Mouse (Mus musculus) liver, embryonic 12.5 days (tissue): ENCODE measurements at regions not wholly inside any gene's neighbourhood (a gene's known extent, or its start where the extent isn't known, plus 50 kb on each side); places are given as distances from the start of the nearest gene placed in this dataset.
"Not testable (repeated sequence)": the region's sequence is repeated elsewhere in the genome, so short reads cannot be mapped to it uniquely, and the experiment has no call there.

ENCODE experiments used
- ATAC-seq: fragments of 200-750 bp; cut with Nextera tagmentation; 2 replicates; pipeline ENCODE4 v1.8.0; 2017; ENCODE audit warnings: moderate number of reproducible peaks, mild to moderate bottlenecking, moderate library complexity
- H3K27ac ChIP-seq: fragments of 300-500 bp; sonication (generic); 2 replicates; pipeline ENCODE4 v1.5.1; 2016; ENCODE audit warnings: mild to moderate bottlenecking
- H3K27me3 ChIP-seq: fragments of 300-500 bp; sonication (generic); replicated peaks from 2 replicates; pipeline ENCODE4 v1.6.1; 2016; ENCODE audit warnings: mild to moderate bottlenecking, moderate library complexity
- H3K36me3 ChIP-seq: fragments of 300-500 bp; sonication (generic); 2 replicates; pipeline ENCODE4 v1.6.1; 2016; ENCODE audit warnings: mild to moderate bottlenecking, moderate library complexity
- H3K4me1 ChIP-seq: fragments of 300-500 bp; sonication (generic); 2 replicates; pipeline ENCODE4 v1.6.1; 2016
- H3K4me2 ChIP-seq: fragments of 300-500 bp; sonication (generic); 2 replicates; pipeline ENCODE4 v1.6.1; 2016; ENCODE audit warnings: mild to moderate bottlenecking, moderate library complexity
- H3K4me3 ChIP-seq: fragments of 300-500 bp; sonication (generic); 2 replicates; pipeline ENCODE4 v1.5.1; 2016; ENCODE audit warnings: mild to moderate bottlenecking, moderate library complexity
- H3K9ac ChIP-seq: fragments of 300-500 bp; sonication (generic); 2 replicates; pipeline ENCODE4 v1.6.1; 2016; ENCODE audit warnings: mild to moderate bottlenecking, moderate library complexity
- H3K9me3 ChIP-seq: fragments of 300-500 bp; sonication (generic); replicated peaks from 2 replicates; pipeline ENCODE4 v1.6.1; 2016; ENCODE audit warnings: mild to moderate bottlenecking, moderate library complexity
- WGBS: fragments of 180-500 bp; shearing (Covaris S2); methylation state at CpG from one replicate; pipeline ENCODE4 v1.1.7; 2016; ENCODE audit not compliant: insufficient replicate concordance; 5-methylcytosine and 5-hydroxymethylcytosine counted together

DNA sequence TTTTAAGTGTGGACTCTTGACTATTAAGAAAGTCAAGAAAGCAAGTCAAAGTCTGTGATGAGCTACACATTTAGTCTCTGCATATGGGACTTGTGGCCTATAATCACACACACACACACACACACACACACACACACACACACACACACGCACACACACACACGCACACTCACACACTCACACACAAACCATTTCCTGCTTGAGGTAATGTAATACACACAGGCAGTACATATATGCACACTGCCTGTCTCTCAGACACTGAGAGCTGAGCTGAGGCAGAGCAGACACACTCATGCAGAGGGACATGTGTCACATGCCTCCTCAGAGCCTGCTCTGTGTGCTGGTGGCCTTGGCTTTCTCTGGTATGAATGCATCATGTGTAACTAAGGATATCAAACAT is 461.0 kb upstream of the Olfr1507 start:
- WGBS: 92% methylated on average over 2 of the region's 2 CpGs
- H3K36me3 ChIP-seq: not testable (repeated sequence)

DNA sequence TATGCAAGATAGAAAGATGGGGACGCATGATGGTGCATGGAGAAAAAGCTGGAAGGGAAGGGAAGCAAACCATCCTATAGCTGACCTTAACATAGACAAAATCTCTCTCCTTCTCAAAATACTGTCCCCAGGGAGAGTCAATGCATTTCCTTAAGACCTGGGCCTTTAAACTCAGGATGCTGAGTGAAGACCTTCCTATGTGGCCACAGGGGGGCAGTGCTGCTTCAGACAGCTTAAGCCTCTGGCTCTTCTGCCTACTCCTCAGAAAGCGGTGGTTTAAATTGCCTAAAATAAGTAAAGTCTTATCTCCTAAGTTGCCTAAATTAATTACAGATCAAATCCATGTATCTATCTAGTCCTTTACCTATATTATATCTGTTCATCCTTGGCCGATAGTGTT is 449.4 kb upstream of the Olfr1507 start:
- H3K9me3 ChIP-seq, ATAC-seq, H3K4me1 ChIP-seq, H3K9ac ChIP-seq, H3K36me3 ChIP-seq, H3K4me3 ChIP-seq, H3K27ac ChIP-seq, H3K4me2 ChIP-seq, H3K27me3 ChIP-seq: not testable (repeated sequence)
- no CpG with 5 or more reads among the region's 3 CpGs for WGBS

More for the DNA sequence above, 461.0 kb upstream of the Olfr1507 start:
- not testable (repeated sequence) for H3K4me2 ChIP-seq, H3K4me3 ChIP-seq, H3K4me1 ChIP-seq, ATAC-seq, H3K9ac ChIP-seq, H3K27ac ChIP-seq, H3K27me3 ChIP-seq, H3K9me3 ChIP-seq

DNA sequence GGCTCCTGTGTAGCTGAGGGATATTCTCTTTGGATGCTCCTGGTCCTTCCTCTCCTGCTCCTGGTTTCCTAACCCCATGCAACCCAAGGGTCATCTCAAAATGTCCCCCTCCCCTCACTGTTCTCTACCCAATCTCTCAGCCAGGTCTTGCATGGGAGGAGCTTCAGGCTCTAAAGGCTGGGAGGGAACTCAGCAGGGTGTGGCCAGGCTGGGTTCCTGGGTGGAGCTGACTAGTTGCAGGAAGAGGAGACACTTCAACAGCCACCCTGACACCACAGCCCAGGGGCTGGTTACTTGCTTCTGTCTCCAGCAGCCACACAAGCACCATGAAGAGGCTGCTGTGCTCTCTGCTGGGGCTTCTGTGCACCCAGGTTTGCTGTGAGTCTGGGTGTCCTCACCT is 446.9 kb upstream of the Olfr1507 start:
- not testable (repeated sequence) for H3K4me2 ChIP-seq, ATAC-seq, H3K4me1 ChIP-seq, H3K36me3 ChIP-seq, H3K27me3 ChIP-seq, H3K4me3 ChIP-seq, H3K9ac ChIP-seq, H3K27ac ChIP-seq, H3K9me3 ChIP-seq

DNA sequence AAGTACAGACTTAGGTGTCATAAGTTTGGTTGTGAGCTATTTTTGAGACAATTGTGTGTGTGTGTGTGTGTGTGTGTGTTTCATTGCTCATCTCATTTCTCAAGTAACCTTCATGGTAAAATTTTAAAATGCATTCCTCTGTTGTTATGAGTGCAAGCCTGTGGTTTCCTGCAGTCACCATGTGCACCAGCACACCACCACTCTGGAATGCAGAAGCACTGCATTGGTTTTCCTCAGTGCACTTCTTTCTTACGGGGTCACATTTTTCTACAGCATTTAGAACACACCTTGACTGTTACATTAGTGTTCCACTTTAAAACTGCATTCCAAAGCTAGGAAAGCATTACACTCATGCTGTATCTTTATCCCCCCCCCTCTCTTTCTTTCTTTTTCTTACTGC is 446.2 kb upstream of the Olfr1507 start:
- not testable (repeated sequence) for H3K27me3 ChIP-seq, H3K27ac ChIP-seq, H3K4me3 ChIP-seq, H3K36me3 ChIP-seq, ATAC-seq, H3K9ac ChIP-seq, H3K4me2 ChIP-seq, H3K4me1 ChIP-seq, H3K9me3 ChIP-seq
- WGBS: no CpG with 5 or more reads among the region's 1 CpGs

DNA sequence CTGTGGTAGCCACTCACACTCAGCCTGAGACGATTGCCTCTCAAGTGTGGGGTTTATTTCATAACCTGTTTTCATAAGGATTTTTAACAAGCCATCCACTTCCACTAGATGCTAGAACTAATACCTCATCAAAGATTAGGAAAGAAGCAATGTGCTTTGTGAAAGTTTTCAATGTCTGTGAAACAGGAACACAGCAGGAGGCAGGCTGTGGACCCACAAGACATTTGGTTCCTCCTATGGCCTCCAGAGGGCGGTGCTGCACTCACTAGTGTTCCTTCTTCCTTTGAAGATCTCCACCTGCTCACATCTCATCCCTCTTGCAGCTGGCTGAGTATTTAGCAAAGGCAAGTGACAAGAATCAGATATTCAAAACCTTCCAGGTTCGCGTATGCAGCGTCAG is 424.6 kb upstream of the Olfr1507 start:
- WGBS: no CpG with 5 or more reads among the region's 5 CpGs
- not testable (repeated sequence) for H3K27me3 ChIP-seq, H3K9ac ChIP-seq, H3K27ac ChIP-seq, H3K4me3 ChIP-seq, ATAC-seq, H3K4me1 ChIP-seq, H3K36me3 ChIP-seq, H3K9me3 ChIP-seq, H3K4me2 ChIP-seq

DNA sequence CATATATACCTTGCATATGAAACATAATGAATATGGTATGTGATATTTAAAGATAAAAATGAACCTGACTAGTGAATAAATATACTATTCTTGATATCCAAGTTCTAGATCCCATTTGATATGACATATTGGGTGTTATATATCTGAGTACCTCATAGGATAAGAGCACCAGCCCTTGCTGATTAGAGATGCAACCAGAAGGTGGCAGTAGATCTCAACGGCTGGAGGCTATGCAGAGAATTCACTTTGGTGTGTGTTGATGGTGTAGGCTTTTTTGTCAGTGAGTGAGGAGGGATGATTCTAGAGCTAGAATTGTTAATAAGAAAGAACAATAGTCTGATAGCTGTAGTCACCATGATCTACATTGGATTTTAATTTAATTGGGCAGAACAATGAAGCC is 418.3 kb upstream of the Olfr1507 start:
- H3K27ac ChIP-seq, ATAC-seq, H3K4me2 ChIP-seq, H3K9ac ChIP-seq, H3K4me1 ChIP-seq, H3K27me3 ChIP-seq, H3K36me3 ChIP-seq, H3K9me3 ChIP-seq, H3K4me3 ChIP-seq: not testable (repeated sequence)
- no CpG with 5 or more reads among the region's 1 CpGs for WGBS

DNA sequence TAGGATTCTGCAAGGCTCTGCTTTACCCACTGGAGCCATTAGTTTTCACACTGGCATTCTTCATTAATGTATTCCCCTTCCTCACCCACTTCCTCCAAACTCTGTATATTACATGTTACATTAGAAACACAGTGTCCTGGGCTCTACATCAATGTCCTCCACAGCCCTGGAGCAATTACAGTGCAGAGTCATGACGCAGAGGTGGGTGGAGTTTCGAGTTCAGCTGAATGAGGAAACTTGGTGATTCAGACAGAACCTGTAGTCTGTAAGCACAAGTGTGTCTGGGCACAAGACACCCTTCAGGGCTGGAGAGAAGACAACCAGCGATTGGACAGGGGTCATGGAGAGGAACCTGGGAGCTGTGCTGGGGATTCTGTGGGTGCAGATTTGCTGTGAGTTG is 404.1 kb upstream of the Olfr1507 start:
- not testable (repeated sequence) for H3K36me3 ChIP-seq, H3K9me3 ChIP-seq, H3K4me3 ChIP-seq, ATAC-seq, H3K27ac ChIP-seq, H3K9ac ChIP-seq, H3K4me1 ChIP-seq, H3K4me2 ChIP-seq, H3K27me3 ChIP-seq
- WGBS: no CpG with 5 or more reads among the region's 3 CpGs

DNA sequence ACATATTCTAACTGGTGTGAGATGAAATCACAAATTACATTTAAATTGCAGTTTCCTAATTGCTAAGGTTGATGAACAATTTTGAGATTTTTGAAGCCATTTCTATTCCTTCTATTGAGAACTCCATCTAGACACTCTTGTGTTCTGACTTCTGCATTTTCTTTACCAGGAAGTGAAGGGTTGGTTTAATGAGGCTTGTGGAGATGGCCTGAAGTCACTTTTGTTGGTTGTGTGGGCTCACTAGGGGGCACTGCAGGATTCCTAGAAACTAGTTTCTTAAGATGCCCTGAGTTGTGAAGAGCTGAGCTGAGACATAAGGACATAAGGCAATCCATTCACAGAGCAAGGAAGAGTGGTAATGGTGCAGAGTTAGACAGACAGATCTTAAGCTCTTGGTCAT is 402.8 kb upstream of the Olfr1507 start:
- H3K36me3 ChIP-seq, H3K4me2 ChIP-seq, H3K9me3 ChIP-seq, ATAC-seq, H3K27ac ChIP-seq, H3K9ac ChIP-seq, H3K4me3 ChIP-seq, H3K27me3 ChIP-seq, H3K4me1 ChIP-seq: not testable (repeated sequence)

DNA sequence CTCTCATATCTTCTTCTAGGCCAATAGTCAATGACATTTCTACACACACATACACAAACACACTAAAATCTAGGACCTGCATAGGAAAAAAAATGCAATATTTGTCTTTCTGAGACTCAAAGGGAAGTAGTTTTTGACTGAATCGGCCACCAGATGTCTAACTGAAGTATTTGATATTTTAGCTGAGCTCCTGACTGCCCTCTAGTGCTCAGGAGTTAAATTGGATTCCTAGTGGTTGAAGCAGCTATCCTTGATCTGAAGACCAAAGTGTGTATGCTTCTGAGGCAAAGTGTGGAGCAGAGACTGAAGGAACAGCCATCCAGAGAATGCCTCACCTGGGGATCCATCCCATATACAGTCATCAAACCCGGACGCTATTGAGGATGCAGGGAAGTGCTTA is 384.4 kb upstream of the Olfr1507 start:
- not testable (repeated sequence) for H3K4me1 ChIP-seq, H3K27me3 ChIP-seq, H3K4me2 ChIP-seq, H3K4me3 ChIP-seq, H3K9me3 ChIP-seq, H3K9ac ChIP-seq, H3K27ac ChIP-seq, ATAC-seq, H3K36me3 ChIP-seq
- WGBS: no CpG with 5 or more reads among the region's 3 CpGs

DNA sequence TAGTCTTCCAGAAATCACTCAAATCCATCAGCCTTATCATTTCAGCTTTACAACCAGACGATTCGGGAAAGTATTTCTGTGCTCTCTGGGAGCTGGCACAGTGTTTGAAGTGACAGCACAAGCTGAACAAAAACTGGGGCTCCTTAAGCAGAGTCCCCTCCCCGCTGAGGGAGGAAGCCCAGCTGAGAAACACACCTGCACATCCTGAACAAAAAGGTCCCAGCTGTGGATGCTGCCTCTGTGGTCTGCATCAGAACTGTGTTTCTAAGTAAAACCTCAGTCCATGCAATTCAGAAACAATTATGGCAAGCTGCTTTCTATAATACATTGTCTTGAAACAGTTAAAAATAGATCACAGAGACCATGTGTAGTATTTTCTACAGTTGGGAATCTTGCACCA is 368.3 kb upstream of the Olfr1507 start:
- H3K9me3 ChIP-seq, H3K27me3 ChIP-seq, H3K4me3 ChIP-seq, H3K4me2 ChIP-seq, H3K9ac ChIP-seq, H3K27ac ChIP-seq, H3K4me1 ChIP-seq, H3K36me3 ChIP-seq, ATAC-seq: not testable (repeated sequence)
- no CpG with 5 or more reads among the region's 3 CpGs for WGBS

DNA sequence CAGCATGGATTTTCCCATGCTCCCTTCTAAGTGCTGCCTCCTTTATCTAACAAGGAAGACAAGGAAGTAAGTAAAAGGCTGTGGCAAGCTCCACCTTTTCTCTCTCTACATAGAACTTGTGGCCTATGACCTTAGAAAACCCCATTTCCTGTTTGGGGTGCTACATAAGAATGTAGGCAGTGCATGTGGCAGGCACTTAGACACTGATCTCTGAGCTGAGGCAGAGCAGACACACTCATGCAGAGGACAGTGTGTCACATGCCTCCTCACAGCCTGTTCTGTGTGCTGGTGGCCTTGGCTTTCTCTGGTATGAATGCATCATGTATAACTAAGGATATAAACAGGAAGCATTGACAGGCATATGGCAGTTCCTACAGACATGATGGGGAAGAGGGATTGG is 367.6 kb upstream of the Olfr1507 start:
- not testable (repeated sequence) for ATAC-seq, H3K9me3 ChIP-seq, H3K27ac ChIP-seq, H3K4me2 ChIP-seq, H3K27me3 ChIP-seq, H3K9ac ChIP-seq, H3K4me3 ChIP-seq, H3K4me1 ChIP-seq, H3K36me3 ChIP-seq

DNA sequence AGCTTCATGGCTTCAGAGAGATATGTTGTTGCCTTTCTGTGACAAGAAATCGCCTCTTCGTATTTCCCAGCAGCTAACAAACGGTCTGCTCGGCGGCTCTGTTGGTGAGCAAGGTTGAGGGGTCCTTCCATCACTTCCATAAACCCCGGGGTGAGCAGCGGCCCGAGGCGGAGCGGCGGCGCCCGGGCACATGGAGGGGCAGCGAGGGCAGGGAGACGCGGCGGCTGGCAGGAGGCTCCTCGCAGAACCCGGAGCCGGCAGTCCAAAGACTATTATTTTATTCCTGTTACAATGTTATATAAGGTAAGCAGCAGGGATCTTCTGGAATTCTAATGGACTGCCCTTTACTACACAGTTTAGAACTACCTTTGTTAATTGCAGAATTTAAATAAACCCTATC is 366.9 kb upstream of the Olfr1507 start:
- WGBS: 59% methylated on average over 7 of the region's 20 CpGs
- H3K27ac ChIP-seq, H3K9ac ChIP-seq, H3K9me3 ChIP-seq, H3K4me3 ChIP-seq, H3K27me3 ChIP-seq, H3K36me3 ChIP-seq, ATAC-seq, H3K4me2 ChIP-seq, H3K4me1 ChIP-seq: not testable (repeated sequence)

DNA sequence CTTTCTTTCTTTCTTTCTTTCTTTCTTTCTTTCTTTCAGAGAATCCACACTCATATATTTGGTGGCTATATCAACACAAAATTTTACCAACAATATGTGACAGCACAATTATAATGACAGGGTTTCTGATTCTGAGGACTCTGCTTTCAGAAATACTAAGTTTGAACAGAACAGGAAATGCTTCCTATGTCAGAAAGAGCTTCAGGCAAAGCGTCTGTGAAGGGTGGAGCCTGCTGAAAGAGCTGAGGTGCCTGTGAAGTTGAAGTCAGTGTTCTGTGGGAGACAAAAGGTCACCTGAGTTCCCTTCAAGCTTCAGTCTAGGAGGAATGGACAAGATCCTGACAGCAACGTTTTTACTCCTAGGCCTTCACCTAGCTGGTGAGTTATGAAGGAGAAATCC is 359.8 kb upstream of the Olfr1507 start:
- H3K4me3 ChIP-seq, H3K4me1 ChIP-seq, H3K27ac ChIP-seq, H3K36me3 ChIP-seq, H3K9ac ChIP-seq, H3K4me2 ChIP-seq, ATAC-seq, H3K9me3 ChIP-seq, H3K27me3 ChIP-seq: not testable (repeated sequence)
- WGBS: no CpG with 5 or more reads among the region's 2 CpGs

DNA sequence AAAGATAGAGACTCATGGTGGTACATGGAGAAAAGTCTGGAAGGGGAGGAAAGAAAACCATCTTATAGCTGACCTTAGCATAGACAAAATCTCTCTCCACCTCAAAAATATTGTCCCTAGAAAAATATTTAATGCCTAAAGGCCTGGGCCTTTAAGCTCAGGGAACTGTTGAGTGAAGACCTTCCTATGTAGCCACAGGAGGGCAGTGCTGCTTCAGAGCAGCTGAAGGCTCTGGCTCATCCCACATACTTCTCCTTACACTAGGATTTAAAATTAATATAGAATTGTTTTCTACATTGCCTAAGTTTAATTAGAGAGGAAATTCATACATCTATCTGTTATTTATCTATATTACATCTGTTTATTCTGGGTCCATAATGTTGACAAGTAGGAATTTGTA is 358.0 kb upstream of the Olfr1507 start:
- H3K27ac ChIP-seq, H3K9me3 ChIP-seq, H3K9ac ChIP-seq, H3K27me3 ChIP-seq, H3K4me2 ChIP-seq, ATAC-seq, H3K4me3 ChIP-seq, H3K36me3 ChIP-seq, H3K4me1 ChIP-seq: not testable (repeated sequence)
